Mouse (Mus musculus): ENCODE results near the gene Oog3.

Gene Oog3

GRCm38 (mm10) chr4:144162563-144162962 is at the start of gene Oog3:
Gene Oog3, minus strand, starts transcription at chr4:144162663.
- no peak for DNase-seq (ENCODE audit: low read depth, low spot score)

GRCm38 (mm10) chr4:144190419-144190818 is 28.0 kb upstream of the Oog3 start, which contains the start of gene Oog2:
Gene Oog2, plus strand, starts transcription at chr4:144190719.
- no peak for DNase-seq (ENCODE audit: low read depth, low spot score)
